Mouse (Mus musculus): ENCODE results near the gene Krtap3-2.
"Not testable (repeated sequence)": the region's sequence is repeated elsewhere in the genome, so short reads cannot be mapped to it uniquely, and the experiment has no call there.

- not testable (repeated sequence) for TF ChIP-seq CTCF (conservative IDR thresholded peaks at IDR 0.05; ENCODE audit: low read length); POU5F1 (IDR thresholded peaks at IDR 0.05; ENCODE audit: borderline replicate concordance, low read length)
Measured at GRCm38 (mm10) chr11:99603208-99603607, 46.6 kb upstream of the Krtap3-2 start, which contains the start of gene Gm11938.
